Mouse (Mus musculus) megakaryocyte, embryonic 14.5 days (primary cell): ENCODE results near the gene Smim20.

Experiments
- FLI1 ChIP-seq: IDR thresholded peaks from 2 replicates; pipeline ENCODE4 v1.6.1; 2012; ENCODE audit warnings: low read length, inconsistent platforms, mixed read lengths
- GATA1 ChIP-seq: IDR thresholded peaks from 3 replicates; pipeline ENCODE4 v1.6.1; 2012; ENCODE audit warnings: mixed read lengths, low read length, inconsistent platforms, borderline replicate concordance

DNA sequence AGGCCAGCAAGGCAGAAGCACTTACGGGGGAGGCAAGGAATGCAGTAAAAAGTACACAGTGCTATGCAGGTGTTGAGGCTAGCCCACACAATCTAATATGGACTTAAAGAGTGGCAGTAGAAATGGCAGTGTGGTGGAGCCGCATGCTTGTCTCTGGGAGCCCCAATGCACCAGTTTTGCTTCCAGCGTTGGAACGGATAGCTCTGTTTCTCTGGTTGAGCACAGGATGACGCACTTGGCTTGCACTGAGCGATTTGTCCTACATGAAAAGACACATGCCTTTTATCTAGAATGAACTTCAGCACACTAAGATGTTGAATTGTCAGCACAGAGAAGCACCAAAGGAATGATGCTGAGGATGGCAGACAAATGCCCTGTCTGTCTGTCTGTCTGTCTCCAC lies 37.1 kb downstream of the Smim20 start:
- TF ChIP-seq GATA1 (no peak), FLI1 (no peak)
